Mouse (Mus musculus) left cerebral cortex, adult 11 months (tissue): ENCODE results near the gene Efcc1.
"Not testable (repeated sequence)": the region's sequence is repeated elsewhere in the genome, so short reads cannot be mapped to it uniquely, and the experiment has no call there.

Source experiments
- DNase-seq: peaks from one replicate; pipeline ENCODE4 v3.0.0; 2022; ENCODE audit warnings: low spot score

Gene Efcc1

DNA sequence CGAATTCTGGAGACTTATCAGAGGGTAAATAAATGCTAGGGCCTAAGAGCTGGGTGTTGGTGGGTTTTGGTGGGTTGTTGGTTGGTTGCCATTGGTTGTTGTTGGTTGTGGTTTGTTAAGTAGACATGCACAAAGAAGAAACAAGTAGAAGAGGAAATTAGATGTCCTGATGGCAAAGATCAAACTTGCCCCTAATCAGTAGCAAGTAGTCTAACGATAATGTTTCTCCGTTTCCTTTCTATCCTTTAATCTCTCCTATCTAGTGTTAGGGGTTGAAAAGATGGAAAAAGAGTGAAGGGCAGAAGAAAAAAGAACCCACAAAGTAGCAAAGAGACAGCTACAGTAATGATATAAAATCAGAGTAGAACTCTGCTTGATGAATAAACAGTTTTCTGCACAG, 14.0 kb downstream of the Efcc1 start:
- DNase-seq: no peak

DNA sequence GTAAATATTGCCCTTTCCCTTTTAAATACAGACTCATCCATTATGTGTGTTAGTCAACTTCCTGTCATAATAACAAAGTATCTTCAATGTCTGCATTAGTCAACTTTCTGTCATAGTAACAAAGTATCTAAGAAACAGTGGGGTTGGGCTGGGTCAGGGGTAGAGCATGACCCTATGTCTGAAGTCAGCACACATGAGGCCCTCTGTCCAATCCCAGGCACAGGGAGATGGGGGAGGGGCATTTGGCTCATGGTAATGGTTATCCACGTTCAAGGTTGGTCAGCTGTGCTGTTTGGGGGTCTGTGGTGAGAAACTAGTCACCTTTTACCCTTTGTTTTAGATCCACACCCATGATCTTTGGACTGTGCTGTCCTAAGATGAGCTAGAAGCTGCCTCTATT, 14.6 kb downstream of the Efcc1 start:
- DNase-seq: no peak

DNA sequence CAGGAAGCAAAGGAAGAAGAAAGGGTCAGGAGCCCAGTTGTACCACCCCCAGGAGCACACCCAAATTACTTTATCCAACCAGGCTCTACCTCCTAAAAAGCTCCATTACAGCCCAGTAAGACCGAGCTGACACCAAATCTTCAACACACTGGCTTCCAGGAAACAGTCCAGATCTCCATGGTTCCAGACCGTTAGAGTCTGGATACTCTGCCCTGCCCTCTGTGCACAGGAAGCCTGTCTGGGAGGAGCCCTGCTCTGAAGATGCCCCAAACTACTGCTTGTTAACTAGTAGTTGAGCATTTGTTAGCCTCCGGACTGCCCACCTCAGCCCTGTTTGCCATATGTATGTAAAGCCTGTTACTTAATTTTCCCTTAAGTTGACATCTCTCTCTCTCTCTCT, 15.4 kb downstream of the Efcc1 start:
- no peak for DNase-seq

DNA sequence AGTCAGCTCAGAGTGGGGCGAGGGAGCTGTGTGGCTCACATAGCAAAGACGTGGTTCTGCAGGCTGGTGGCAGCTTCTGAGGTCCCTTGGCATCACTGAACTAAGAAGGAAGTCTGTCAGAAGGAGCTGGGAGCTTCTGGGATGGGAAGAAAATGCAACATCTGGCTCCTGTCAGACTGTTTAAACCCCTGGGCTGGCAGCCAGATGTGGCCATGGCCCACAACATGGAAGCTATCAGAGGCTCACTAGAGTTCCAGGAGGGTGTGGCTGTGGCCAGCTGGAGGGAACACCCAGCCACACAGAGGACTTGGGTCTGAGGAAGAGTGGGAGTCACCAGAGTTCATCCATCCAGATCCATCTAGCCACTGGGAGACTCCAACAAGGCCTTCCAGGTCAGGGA, 16.2 kb downstream of the Efcc1 start:
- DNase-seq: no peak

DNA sequence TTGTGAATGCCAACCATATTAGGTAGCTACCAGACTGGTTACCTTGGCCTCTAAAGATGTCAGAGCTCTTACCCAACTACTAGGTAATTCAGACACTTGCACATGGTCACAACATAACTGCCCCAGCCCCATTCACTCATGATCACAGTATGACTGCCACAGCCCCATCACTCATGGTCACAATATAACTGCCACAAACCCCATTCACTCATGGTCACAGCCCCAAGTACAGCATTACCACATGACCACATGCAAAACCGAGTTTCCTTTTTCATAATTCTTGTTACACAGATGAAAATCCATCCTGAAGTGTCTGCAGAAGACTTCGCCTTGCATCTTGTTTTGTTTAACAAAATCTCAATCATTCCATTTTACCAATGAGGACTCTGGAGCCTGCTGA, 17.4 kb downstream of the Efcc1 start:
- no peak for DNase-seq

DNA sequence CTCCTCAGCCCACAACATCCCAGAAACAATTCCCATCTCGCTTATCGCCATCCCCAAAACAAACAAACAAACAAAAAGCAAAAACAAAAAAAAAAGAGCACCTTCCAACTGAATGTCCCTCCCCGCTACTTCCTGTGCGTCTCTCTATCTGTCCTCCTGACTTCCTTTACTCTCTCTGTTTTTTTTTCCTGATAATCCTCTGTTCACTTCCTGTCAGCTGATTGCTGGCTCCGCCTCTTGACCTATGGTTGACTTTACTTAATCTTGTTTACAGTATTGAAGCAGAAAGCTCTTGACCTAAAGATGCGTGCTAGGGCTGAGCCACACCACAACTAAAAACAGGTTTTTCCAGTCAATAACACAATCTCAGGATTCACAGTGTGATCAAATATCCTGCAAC, 17.9 kb downstream of the Efcc1 start:
- DNase-seq: no peak

DNA sequence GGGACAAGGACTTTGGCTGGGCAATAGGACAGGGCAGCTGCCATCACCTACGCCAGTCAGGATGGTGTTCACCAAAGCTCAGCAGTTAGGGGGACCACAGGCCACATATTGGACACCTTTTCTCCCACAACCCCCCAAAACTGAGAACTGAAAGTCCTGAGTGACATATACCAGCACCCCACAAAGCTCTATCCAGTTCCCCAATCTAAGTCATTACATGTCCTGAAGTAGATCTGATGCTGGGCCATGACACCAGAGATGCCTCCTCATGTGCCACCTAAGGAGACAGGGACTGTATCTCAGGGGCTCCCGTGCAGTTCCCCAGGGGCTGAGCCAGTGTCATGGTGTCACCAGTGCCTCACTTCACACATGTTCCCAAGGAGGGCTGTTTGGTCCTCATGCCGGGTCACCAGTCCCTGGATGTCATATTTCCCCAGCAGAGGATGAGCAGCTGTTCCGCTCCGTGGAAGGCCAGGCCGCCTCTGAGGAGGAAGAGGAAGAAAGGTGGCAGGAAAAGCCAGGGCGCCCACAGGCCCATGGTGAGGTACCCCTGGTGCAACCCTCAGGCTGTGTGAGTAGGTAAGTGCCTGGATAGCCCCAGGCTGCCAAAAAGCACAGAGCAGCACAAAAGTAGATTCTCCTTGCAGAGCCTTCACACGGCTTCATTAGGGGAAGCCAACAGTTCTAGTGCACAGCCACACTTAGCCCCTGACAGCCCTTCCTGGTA, 19.7 kb downstream of the Efcc1 start:
- no peak for DNase-seq

DNA sequence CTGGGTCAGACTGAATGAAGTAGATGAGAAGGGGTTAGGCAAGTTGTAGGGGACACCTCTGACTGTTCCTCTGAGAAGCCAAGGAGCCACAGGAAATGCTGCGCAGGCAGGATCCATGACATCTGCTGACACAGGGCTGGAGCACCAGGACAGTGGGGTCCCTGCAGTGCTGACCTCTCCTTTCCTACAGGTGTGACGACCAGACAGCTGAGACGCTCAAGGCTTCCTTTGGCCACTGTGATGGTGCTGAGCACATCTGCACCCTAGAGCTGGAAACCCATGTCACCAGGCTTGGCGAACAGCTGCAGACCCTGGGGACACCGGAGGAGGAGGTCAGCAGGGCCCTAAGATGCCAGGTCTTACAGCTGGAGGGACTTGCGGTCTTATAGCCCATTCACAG, 20.9 kb downstream of the Efcc1 start:
- no peak for DNase-seq

DNA sequence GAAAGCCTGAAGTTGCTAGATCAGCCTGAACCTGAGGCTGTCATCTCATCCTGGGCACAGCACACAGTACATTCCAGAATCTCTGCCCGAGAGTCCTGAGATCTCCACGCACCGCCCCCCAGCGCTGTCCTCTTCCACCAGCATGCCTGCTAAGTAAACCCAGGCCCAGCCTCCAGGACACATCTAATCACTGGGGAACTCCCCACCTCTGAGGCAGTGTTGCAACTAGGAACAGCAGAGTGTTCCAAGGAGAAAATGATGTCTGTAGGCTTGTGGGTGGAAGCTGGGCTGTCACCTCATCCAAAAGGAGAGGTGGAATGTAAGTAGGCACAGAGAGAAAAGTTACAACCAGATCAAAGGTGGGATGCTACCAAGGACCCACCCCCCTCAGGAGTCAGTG, 24.5 kb downstream of the Efcc1 start:
- no peak for DNase-seq

DNA sequence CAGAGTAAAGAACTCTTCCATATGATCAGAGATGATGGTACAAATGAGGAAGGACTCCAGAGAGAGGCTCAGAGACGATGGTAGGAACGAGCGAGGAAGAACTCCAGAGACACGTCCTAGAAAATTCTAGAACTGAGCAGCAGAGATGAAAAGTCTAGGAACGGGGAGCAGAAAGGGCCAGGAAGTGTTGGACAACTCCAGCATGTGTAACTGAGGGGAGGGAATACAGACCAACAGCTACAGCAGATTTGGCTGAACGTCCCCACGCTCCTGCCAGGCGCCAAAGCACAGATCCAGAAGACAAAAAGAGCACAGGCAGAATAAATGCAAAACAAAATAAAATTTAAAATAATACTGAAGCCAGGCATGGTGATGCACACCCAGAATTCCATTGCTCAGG, 26.2 kb downstream of the Efcc1 start:
- DNase-seq: no peak

DNA sequence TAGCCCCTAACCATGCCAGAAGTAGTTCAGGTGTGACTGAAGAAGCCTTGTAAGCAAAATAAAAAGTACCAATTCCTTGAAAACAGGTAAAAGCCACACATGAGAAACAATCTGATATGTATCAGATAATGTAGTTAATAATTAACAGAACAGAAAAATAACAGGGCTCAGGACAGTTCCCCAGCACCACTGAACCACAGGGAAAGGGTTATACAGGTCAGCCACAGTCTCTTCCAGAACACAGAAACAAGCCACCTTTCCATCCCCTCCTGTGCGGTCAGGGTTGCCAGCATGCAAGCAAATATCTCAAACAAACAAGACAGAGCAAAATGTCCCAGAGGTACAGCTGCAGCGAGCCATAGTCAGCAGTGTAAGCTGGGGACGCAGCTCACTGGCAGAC, 28.7 kb downstream of the Efcc1 start:
- DNase-seq: no peak

DNA sequence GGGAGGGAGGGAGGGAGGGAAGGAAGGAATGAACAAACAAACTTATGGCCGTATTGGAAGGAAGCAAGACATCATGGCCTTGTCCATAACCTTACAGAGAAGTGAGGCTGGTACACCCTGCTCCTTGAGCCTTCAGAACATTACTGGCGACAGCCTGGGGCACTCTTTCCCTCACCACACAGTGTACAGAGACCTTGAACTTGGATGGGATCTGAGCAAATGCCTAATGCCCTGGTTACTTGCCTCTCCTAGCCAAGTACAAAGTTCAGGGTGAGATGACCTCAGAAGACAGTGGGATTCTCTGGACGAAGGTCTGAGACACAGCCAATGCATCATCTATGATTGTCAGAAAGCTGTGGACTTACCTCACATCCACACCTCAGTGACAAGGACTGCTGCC, 29.2 kb downstream of the Efcc1 start:
- no peak for DNase-seq

DNA sequence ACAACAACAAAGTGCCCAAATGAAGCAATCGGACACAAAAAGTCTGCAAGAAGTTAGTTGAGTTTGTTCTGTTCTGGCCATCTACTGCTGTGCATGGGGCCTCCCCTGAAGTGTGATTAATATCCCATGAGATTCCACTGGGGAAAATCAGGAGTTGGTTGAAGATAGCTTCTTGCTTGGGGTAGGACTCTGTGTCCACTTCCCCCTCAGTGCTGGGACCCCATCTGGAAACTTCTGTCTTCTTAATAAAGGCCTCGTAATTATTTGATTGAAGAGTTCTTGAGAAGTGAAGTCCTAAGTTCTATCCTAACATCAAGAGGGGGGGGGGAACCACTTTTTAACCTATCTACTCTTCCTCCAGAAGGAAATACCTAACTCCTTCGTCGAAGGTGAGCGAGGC, 31.5 kb downstream of the Efcc1 start:
- no peak for DNase-seq

DNA sequence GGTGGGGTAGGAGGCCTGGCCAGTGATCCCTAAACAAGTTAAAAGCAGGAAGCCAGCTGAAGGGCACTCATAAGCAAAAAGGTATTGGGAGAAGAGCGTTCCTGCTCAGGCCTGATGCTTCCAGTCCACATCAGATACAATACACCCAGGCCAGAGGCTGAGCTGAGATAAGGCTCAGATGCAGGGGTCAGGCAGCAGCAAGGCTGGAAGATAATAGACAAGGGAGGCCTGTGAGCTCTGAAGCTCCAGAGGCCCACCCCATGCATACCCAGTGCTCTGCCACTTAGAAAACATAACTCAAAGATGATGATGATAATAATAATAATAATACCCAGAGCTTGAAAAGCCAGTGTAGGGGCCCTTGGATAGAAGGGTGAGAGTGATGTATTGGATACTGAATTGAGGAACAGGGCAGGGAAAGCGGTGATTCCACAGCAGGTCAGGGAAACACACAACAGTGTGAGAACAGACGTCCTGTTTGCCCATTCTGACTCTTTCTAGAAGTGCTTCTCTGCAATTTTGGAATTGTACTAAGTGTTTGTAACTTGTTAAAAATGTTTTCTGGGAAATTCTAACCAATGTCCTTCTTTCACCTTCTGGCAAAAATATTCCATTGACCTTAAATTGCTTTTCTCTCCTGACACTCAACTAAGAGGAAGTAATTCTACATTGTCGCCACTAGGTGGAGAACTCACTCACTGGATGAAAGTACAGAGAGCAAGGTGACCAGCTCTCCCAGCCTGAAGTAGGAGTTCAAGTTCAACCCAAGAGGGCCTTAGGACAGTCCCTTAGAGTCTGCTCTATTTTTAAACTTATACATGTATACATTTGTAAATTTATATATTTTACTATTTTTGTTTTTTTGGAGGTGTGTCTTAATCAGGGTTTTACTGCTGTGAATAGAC, 33.0 kb downstream of the Efcc1 start:
- DNase-seq: no peak

DNA sequence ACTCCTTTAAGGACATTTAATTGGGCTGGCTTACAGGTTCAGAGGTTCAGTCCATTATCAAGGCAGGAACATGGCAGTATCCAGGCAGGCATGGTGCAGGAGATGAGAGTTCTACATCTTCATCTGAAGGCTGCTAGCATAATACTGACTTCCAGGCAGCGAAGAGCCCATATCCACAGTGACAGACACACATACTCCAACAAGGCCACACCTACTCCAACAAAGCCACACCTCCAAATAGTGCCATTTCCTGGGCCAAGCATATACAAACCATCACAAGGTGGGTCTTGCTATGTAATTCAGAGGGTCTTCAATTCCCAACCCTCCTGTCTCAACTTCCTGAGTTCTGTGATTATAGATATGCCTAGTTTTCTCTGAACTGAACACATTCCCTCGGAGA, 33.6 kb downstream of the Efcc1 start:
- DNase-seq: not testable (repeated sequence)

DNA sequence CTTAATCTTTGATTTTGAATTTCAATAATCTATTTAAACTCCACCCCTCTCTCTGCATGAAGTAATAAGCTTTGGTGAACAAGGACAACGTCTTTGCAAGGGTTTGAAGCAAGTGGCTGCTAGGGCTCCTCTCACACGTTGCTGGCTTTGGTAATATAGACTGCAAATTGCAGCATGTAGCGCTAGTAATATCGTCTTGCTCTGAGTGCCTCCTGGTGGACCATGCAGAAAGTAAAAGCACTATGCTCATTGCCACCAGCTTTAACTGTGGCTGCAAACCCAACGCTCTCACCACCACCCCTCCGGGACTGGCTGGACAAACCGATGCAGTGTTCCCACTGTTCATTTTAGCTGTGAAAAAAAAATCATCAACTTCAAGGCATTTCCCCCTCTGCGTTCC, 40.0 kb downstream of the Efcc1 start:
- DNase-seq: no peak

DNA sequence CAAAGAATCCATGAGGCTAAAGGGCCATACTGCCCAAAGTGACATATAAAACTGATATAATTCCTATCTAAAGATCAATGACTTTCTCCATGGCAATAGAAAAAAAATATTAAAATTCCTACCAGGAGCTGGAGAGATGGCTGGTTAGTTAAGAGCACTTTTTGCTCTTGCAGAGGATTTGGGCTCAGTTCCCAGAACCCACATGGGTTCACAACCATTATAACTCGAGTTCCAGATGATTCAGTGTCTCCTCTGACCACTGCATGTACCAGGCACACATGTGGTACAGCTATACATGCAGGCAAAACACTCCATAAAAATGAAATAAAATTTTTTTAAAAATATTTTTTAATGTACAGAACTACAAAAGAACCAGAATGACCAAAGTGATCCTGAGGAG, 43.8 kb downstream of the Efcc1 start:
- no peak for DNase-seq

DNA sequence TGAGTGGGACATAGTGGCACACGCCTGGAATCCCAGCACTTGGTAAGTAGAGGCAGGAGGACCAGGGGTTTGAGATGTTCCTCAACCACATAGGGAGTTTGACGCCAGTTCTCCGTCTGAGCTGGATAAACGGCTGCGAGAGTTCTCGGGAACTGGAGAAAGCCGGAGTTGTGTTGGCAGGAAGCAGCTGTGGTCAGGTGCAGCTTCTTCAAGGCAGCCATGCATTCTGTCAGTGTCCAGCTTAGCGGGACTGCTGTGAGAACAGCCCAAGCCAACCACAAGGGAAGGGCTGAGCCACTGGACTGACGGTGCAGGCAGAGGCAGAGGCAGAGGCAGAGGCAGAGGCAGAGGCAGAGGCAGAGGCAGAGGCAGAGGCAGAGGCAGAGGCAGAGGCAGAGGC, 44.2 kb downstream of the Efcc1 start:
- DNase-seq: no peak

DNA sequence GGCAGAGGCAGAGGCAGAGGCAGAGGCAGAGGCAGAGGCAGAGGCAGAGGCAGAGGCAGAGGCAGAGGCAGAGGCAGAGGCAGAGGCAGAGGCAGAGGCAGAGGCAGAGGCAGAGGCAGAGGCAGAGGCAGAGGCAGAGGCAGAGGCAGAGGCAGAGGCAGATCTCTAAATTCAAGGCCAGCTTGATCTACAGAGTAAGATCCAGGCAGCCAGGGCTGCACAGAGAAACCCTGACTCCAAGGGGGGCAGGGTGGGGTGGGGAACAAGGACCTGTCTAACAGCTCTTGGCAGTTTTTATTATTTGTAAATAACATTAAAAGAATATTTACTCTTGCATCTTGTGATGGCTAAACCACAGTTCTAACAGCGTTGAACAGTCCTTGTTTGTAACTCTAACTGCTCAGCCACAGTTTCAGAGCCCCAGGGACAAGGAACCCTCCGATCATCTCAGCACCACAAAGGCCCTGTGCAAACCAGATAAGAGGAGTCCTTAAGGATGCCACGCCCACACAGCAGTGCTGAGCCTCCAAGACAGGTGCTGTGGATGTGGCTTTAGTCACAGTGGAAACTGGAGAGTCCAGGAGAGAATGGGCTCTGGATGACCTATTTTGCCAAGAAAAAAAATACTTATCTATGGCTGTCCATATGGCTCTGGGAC, 45.0 kb downstream of the Efcc1 start:
- no peak for DNase-seq

DNA sequence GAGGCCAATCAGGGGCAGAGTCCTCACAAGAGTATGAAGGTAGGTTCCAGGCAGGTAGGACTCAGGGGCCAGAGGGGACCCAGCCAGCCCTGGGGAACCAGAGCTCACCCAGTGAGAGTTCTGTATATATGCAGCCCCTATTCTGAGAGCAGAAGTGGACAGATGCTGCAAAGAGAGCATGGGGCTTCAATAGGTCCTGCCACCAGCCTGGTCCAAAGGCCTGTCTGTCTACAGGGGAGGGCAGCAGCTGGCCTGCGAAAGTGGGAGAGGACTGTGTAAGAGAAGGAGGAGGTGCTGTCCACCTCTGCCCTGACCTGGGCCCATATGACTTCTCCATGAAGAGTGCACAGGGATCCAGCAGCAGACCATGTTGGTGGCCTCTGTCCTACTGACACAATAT, 46.0 kb downstream of the Efcc1 start:
- no peak for DNase-seq

DNA sequence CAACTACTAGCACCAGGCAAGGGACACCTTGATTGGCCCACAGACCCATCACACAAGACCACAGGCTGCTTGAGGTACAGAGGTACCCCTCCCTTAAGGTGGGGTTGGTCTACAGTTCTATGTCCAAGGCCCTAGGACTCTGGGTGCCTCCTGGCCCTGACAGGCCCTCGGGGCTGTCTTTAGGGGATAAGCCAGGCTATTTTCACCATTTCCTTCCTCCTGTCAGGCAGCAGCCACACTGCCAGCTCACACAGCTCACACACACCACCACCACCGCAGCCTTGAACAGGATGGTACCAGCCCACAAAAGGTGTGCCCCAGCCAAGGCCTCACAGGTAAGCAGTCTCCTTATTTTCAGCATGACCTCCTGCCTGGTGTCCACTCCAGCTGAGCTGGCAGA, 47.2 kb downstream of the Efcc1 start, which contains the start of gene Gp9:
TSS of gene Gp9 (plus strand) at position 231 of the 400 bp plus-strand sequence.
- no peak for DNase-seq

DNA sequence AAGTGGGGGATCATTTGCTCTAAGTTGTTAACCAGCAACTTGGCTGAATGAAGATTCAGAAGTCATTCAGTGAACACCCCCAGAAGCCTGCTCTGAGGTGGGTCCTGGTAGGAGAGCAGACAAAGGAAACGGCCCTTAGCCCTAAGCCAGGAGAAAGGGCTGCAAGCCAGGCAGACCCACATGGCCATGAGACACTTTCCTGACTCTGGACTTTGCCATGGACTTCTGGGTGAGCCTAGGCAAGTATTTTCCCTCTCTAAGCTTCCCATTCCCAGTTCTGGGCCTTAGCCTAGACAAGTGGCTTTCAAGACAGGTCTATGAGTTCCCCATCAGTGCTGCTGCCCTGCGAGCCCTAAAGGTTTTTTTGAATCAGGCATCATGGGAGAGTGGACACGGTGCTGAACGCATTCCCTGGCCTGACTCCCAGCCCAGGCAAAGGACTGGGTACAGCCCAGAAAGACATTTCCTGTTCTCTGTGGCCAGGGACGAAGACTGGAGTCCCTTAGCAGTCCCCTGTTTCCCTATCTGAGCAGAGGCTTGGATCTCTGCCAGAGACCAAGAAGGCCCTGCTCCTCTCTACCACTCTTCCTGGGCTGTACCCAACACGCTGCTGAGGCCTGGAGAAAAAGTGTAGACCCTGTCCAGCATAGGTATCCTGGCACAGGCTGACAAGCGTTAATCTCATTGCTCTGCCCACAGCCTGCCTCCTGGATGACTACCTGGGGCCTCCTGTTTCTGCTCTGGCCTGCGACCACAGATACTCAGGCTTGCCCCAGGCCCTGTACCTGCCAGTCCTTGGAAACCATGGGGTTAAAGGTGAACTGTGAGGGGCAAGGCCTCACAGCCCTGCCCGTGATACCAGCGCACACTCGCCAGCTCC, 47.9 kb downstream of the Efcc1 start:
- DNase-seq: no peak
